Mouse (Mus musculus): Measurements from ENCODE around the gene Tubgcp5.
"Not testable (repeated sequence)": the region's sequence is repeated elsewhere in the genome, so short reads cannot be mapped to it uniquely, and the experiment has no call there.

Tubgcp5 gene

GRCm38 (mm10) chr7:55793952-55794603 lies at the start of gene Tubgcp5:
Gene Tubgcp5 (plus strand): TSS chr7:55794154.
- peak; percentile 94 for DNase-seq (ENCODE audit: extremely low read depth, insufficient read length, low spot score)

- DNase-seq (ENCODE audit: extremely low read depth, insufficient read length, low spot score), result no peak
Observed at GRCm38 (mm10) chr7:55744566-55745220, 49.3 kb upstream of the Tubgcp5 start.

GRCm38 (mm10) chr7:55750841-55751240 lies 43.1 kb upstream of the Tubgcp5 start:
- DNase-seq (ENCODE audit: extremely low read depth, insufficient read length, low spot score), result no peak

GRCm38 (mm10) chr7:55759346-55759745 lies 34.6 kb upstream of the Tubgcp5 start:
- no peak for DNase-seq (ENCODE audit: extremely low read depth, insufficient read length, low spot score)

- no peak for DNase-seq (ENCODE audit: extremely low read depth, insufficient read length, low spot score)
Observed at GRCm38 (mm10) chr7:55767926-55768325, 26.0 kb upstream of the Tubgcp5 start, which contains the start of gene Siglech. Gene Siglech (plus strand): TSS chr7:55768178.

- no peak for DNase-seq (ENCODE audit: extremely low read depth, insufficient read length, low spot score)
Observed at GRCm38 (mm10) chr7:55780011-55780410, 13.9 kb upstream of the Tubgcp5 start.

GRCm38 (mm10) chr7:55782493-55782892 lies 11.5 kb upstream of the Tubgcp5 start:
- no peak for DNase-seq (ENCODE audit: extremely low read depth, insufficient read length, low spot score)

- no peak for DNase-seq (ENCODE audit: extremely low read depth, insufficient read length, low spot score)
Observed at GRCm38 (mm10) chr7:55784580-55784979, 9.4 kb upstream of the Tubgcp5 start.

GRCm38 (mm10) chr7:55790586-55790985 lies 3.4 kb upstream of the Tubgcp5 start:
- DNase-seq (ENCODE audit: extremely low read depth, insufficient read length, low spot score), result not testable (repeated sequence)

- DNase-seq (ENCODE audit: extremely low read depth, insufficient read length, low spot score), result no peak
Observed at GRCm38 (mm10) chr7:55792280-55792679, 1.7 kb upstream of the Tubgcp5 start.

GRCm38 (mm10) chr7:55793236-55793951 lies 560 bp upstream of the Tubgcp5 start:
- DNase-seq (ENCODE audit: extremely low read depth, insufficient read length, low spot score), result peak; percentile 4

GRCm38 (mm10) chr7:55799981-55800380 lies 6.0 kb downstream of the Tubgcp5 start:
- DNase-seq (ENCODE audit: extremely low read depth, insufficient read length, low spot score), result no peak

GRCm38 (mm10) chr7:55809967-55810366 lies 16.0 kb downstream of the Tubgcp5 start:
- DNase-seq (ENCODE audit: extremely low read depth, insufficient read length, low spot score), result no peak

GRCm38 (mm10) chr7:55824468-55824867 lies 30.5 kb downstream of the Tubgcp5 start:
- DNase-seq (ENCODE audit: extremely low read depth, insufficient read length, low spot score), result no peak

GRCm38 (mm10) chr7:55827551-55827950 lies 33.6 kb downstream of the Tubgcp5 start:
- DNase-seq (ENCODE audit: extremely low read depth, insufficient read length, low spot score), result no peak

- no peak for DNase-seq (ENCODE audit: extremely low read depth, insufficient read length, low spot score)
Observed at GRCm38 (mm10) chr7:55836877-55837276, 42.9 kb downstream of the Tubgcp5 start.

- no peak for DNase-seq (ENCODE audit: extremely low read depth, insufficient read length, low spot score)
Observed at GRCm38 (mm10) chr7:55841445-55841844, 47.5 kb downstream of the Tubgcp5 start, which contains the start of gene Cyfip1. Gene Cyfip1 (plus strand): TSS chr7:55841745.

- peak; percentile 89 for DNase-seq (ENCODE audit: extremely low read depth, insufficient read length, low spot score)
Observed at GRCm38 (mm10) chr7:55841977-55842503, 48.1 kb downstream of the Tubgcp5 start.

GRCm38 (mm10) chr7:55842504-55843152 lies 48.7 kb downstream of the Tubgcp5 start:
- DNase-seq (ENCODE audit: extremely low read depth, insufficient read length, low spot score), result no peak

- no peak for DNase-seq (ENCODE audit: extremely low read depth, insufficient read length, low spot score)
Observed at GRCm38 (mm10) chr7:55846606-55847312, 52.8 kb downstream of the Tubgcp5 start.
